Comparison of ENCODE assay signal across 24 mouse cellular contexts in the genomic region with DNA sequence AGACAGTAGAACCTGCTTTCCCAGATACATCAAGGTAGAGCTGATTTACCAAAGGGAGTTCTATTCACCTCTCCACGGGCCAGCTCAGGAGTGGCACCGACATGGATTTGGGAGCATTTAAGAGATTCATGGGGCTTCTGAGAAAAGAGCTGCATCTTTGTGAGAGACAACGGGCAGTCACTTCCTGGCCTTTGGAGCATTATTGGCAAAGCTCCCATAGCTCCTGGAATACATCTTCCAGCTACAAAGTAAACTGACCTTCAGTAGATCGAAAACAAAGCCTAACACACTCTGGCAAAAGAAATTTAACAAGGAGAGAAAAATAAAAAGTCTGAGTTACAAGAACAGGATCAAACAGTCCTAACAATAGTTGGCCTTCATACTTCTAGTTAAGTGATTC. TPM values are rescaled to one million over a fixed set of nuclear protein-coding genes. Genes with fewer than 3 reads are reported as not detected.
DNase-seq lines count a peak whose midpoint lies in the region; ATAC-seq and TF ChIP-seq lines count a peak whose summit lies in the region.
"Had no signal": no experiment of that assay in that cellular context is flagged by ENCODE, and none has a peak within 500 bp of the region (broad histone marks: within the 10 kb centered on the region; RNA-seq: fewer than 3 reads in every experiment).

No protein-coding gene starts in this region.

- H3K79me2 ChIP-seq in liver, adult 2 months (ENCODE audit: control insufficient read depth, insufficient read depth, low read length), result no peaks in the 10 kb centered on the region

- peak; percentile 13 for DNase-seq in liver, adult 2 months (ENCODE audit: extremely low read depth, low read depth, low spot score)
- DNase-seq in midbrain, embryonic 11.5 days (ENCODE audit: low spot score, missing footprints), result peak; percentile 51
- DNase-seq in ovary, postnatal 36 days (ENCODE audit: low spot score), result peak; percentile 8
- DNase-seq in ovary, postnatal 10 days (ENCODE audit: low spot score), result no peak
- DNase-seq in embryo, embryonic 9.5 days (ENCODE audit: extremely low spot score), result no peak
- DNase-seq: adrenal gland, adult 2 months; adrenal gland, postnatal 14 days; cerebellum, adult 11-12 months; cerebellum, adult 2 months; cerebellum, adult 9-10 months; cerebellum, postnatal 25 days had no signal

- no peak overlapping the region for H3K4me2 ChIP-seq in liver, embryonic 12.5 days
- no peak overlapping the region for H3K4me2 ChIP-seq in midbrain, embryonic 11.5 days
- H3K4me2 ChIP-seq in midbrain, embryonic 15.5 days, result no peak overlapping the region
- H3K4me2 ChIP-seq: embryonic facial prominence, embryonic 13.5 days; embryonic facial prominence, embryonic 15.5 days; forebrain, embryonic 12.5 days had no signal

- no peaks in the 10 kb centered on the region for H3K27me3 ChIP-seq in liver, adult 2 months (ENCODE audit: control insufficient read depth, insufficient read depth, low read length)
- H3K27me3 ChIP-seq in liver, embryonic 12.5 days (replicated peaks), result no peaks in the 10 kb centered on the region
- H3K27me3 ChIP-seq in midbrain, embryonic 11.5 days (ENCODE audit: control insufficient read depth, insufficient read depth, low read length), result no peaks in the 10 kb centered on the region
- H3K27me3 ChIP-seq in midbrain, embryonic 15.5 days (replicated peaks), result no peaks in the 10 kb centered on the region
- H3K27me3 ChIP-seq: embryonic facial prominence, embryonic 13.5 days; embryonic facial prominence, embryonic 15.5 days; forebrain, embryonic 12.5 days had no signal

- no peaks in the 10 kb centered on the region for H3K36me3 ChIP-seq in liver, adult 2 months (ENCODE audit: control insufficient read depth, insufficient read depth, low read length)
- no peaks in the 10 kb centered on the region for H3K36me3 ChIP-seq in liver, embryonic 12.5 days
- no peaks in the 10 kb centered on the region for H3K36me3 ChIP-seq in midbrain, embryonic 11.5 days (ENCODE audit: control insufficient read depth, insufficient read depth, low read length)
- H3K36me3 ChIP-seq in midbrain, embryonic 15.5 days (replicated peaks), result no peaks in the 10 kb centered on the region
- H3K36me3 ChIP-seq: embryonic facial prominence, embryonic 13.5 days; embryonic facial prominence, embryonic 15.5 days; forebrain, embryonic 10.5 days; forebrain, embryonic 12.5 days had no signal

- ATAC-seq in liver, embryonic 12.5 days, result no peak
- ATAC-seq in midbrain, embryonic 11.5 days (ENCODE audit: low FRiP score), result no peak
- no peak for ATAC-seq in midbrain, embryonic 15.5 days (replicated peaks)
- ATAC-seq: forebrain, embryonic 14.5 days; forebrain, embryonic 16.5 days had no signal

- WGBS in liver, adult 2 months, result 68% methylated on average over 4 of the region's 4 CpGs
- WGBS in liver, embryonic 12.5 days (ENCODE audit: insufficient replicate concordance), result 71% methylated on average over 4 of the region's 4 CpGs
- 90% methylated on average over 4 of the region's 4 CpGs for WGBS in midbrain, embryonic 11.5 days
- WGBS in midbrain, embryonic 15.5 days, result 86% methylated on average over 4 of the region's 4 CpGs

- H3K9ac ChIP-seq in liver, adult 2 months (ENCODE audit: low read depth, low read length), result no peak overlapping the region
- no peak overlapping the region for H3K9ac ChIP-seq in liver, embryonic 12.5 days
- no peak overlapping the region for H3K9ac ChIP-seq in midbrain, embryonic 11.5 days (ENCODE audit: low read length)
- H3K9ac ChIP-seq in midbrain, embryonic 15.5 days, result no peak overlapping the region
- H3K9ac ChIP-seq: embryonic facial prominence, embryonic 13.5 days; embryonic facial prominence, embryonic 15.5 days; forebrain, embryonic 12.5 days had no signal

- H3K9me3 ChIP-seq in liver, embryonic 12.5 days (replicated peaks), result no peaks in the 10 kb centered on the region
- H3K9me3 ChIP-seq in midbrain, embryonic 11.5 days (ENCODE audit: control insufficient read depth, low read length), result no peaks in the 10 kb centered on the region
- H3K9me3 ChIP-seq in midbrain, embryonic 15.5 days, result no peaks in the 10 kb centered on the region
- H3K9me3 ChIP-seq: embryonic facial prominence, embryonic 13.5 days; embryonic facial prominence, embryonic 15.5 days; forebrain, embryonic 10.5 days; forebrain, embryonic 12.5 days had no signal

- H3K4me3 ChIP-seq in liver, adult 2 months (ENCODE audit: insufficient read depth, low read depth, low read length), result no peak overlapping the region
- no peak overlapping the region for H3K4me3 ChIP-seq in liver, embryonic 12.5 days
- no peak overlapping the region for H3K4me3 ChIP-seq in midbrain, embryonic 11.5 days (ENCODE audit: low read depth, low read length)
- H3K4me3 ChIP-seq in midbrain, embryonic 15.5 days, result no peak overlapping the region
- H3K4me3 ChIP-seq: embryonic facial prominence, embryonic 13.5 days; embryonic facial prominence, embryonic 15.5 days; erythroblast, embryonic 14.5 days; forebrain, embryonic 10.5 days; forebrain, embryonic 12.5 days had no signal

- TF ChIP-seq CTCF in liver, adult 2 months (IDR thresholded peaks at IDR 0.05; ENCODE audit: low read depth, low read length), result no peak

- H3K27ac ChIP-seq in liver, adult 2 months (replicated peaks; ENCODE audit: insufficient read depth, low read depth, low read length), result no peak overlapping the region
- H3K27ac ChIP-seq in liver, embryonic 12.5 days, result no peak overlapping the region
- no peak overlapping the region for H3K27ac ChIP-seq in midbrain, embryonic 11.5 days (ENCODE audit: low read depth, low read length)
- H3K27ac ChIP-seq in midbrain, embryonic 15.5 days, result no peak overlapping the region
- H3K27ac ChIP-seq: embryonic facial prominence, embryonic 13.5 days; embryonic facial prominence, embryonic 15.5 days; forebrain, embryonic 10.5 days; forebrain, embryonic 12.5 days had no signal

- no peak for TF ChIP-seq POLR2A in liver, adult 2 months (IDR thresholded peaks at IDR 0.05; ENCODE audit: extremely low read depth, insufficient read depth, low read length)

- no peaks in the 10 kb centered on the region for H3K4me1 ChIP-seq in liver, adult 2 months (ENCODE audit: control insufficient read depth, insufficient read depth, low read length)
- no peaks in the 10 kb centered on the region for H3K4me1 ChIP-seq in liver, embryonic 12.5 days
- H3K4me1 ChIP-seq in midbrain, embryonic 11.5 days (ENCODE audit: control insufficient read depth, insufficient read depth, low read length), result no peaks in the 10 kb centered on the region
- no peaks in the 10 kb centered on the region for H3K4me1 ChIP-seq in midbrain, embryonic 15.5 days
- H3K4me1 ChIP-seq: embryonic facial prominence, embryonic 13.5 days; forebrain, embryonic 10.5 days; forebrain, embryonic 12.5 days had no signal

RNA-seq across cellular contexts. Expression of a gene that starts 17.6 kb away (rescaled TPM):
- total RNA-seq in liver, adult 2 months (2014; rRNA removed), result not detected in 2 replicates
- polyA plus RNA-seq in liver, adult 2 months (2012; rRNA removed), result not detected in 2 replicates
- polyA plus RNA-seq in liver, embryonic 12.5 days (2016; fragmentation: Nextera tagmentation; extraction: Ambion mirVana), result not detected in 2 replicates
- not detected in 2 replicates for polyA plus RNA-seq in midbrain, embryonic 11.5 days (2014; fragmentation: Nextera tagmentation; extraction: Ambion mirVana)
- polyA plus RNA-seq in midbrain, embryonic 15.5 days (2015; fragmentation: Nextera tagmentation; extraction: Ambion mirVana), result not detected in 2 replicates
- total RNA-seq: adrenal gland, adult 2 months; adrenal gland, postnatal 14 days; ES-E14; MEL had no signal
- polyA plus RNA-seq: adrenal gland, adult 2 months; C2C12; embryonic facial prominence, embryonic 11.5 days; embryonic facial prominence, embryonic 13.5 days; embryonic facial prominence, embryonic 15.5 days; erythroblast, embryonic 14.5 days; forebrain, embryonic 10.5 days; forebrain, embryonic 12.5 days; forebrain, embryonic 14.5 days; forebrain, embryonic 16.5 days had no signal

Comparison
In these comparisons a context has a peak if more than half of its experiments do, and no peak if none do; other contexts are left out.
1. DNase-seq: peak in liver, adult 2 months (single experiment), midbrain, embryonic 11.5 days (single experiment) and ovary, postnatal 36 days (single experiment); none in ovary, postnatal 10 days (single experiment) and embryo, embryonic 9.5 days (single experiment).